Mouse (Mus musculus) heart, embryonic 11.5 days (tissue): ENCODE results near the gene Rdh5. TPM values are rescaled to one million over a fixed set of nuclear protein-coding genes. Genes with fewer than 3 reads are reported as not detected.

Experiments used
- ATAC-seq: fragments of 200-750 bp; cut with Nextera tagmentation; replicated peaks from 2 replicates; pipeline ENCODE4 v1.8.0; 2017; ENCODE audit warnings: moderate library complexity; ENCODE audit not compliant: insufficient number of reproducible peaks, low FRiP score, low TSS enrichment
- H3K27ac ChIP-seq: fragments of 300-500 bp; sonication (generic); 2 replicates; pipeline ENCODE4 v1.5.1; 2014; ENCODE audit warnings: mild to moderate bottlenecking, low read depth, low read length
- H3K27me3 ChIP-seq: fragments of 300-500 bp; sonication (generic); 2 replicates; pipeline ENCODE4 v1.6.1; 2014; ENCODE audit warnings: mild to moderate bottlenecking, low read length, mixed read lengths; ENCODE audit not compliant: control insufficient read depth, insufficient read depth
- H3K36me3 ChIP-seq: fragments of 300-500 bp; sonication (generic); 2 replicates; pipeline ENCODE4 v1.6.1; 2014; ENCODE audit warnings: mild to moderate bottlenecking, low read length, moderate library complexity, mixed read lengths; ENCODE audit not compliant: control insufficient read depth, insufficient read depth
- H3K4me1 ChIP-seq: fragments of 300-500 bp; sonication (generic); 2 replicates; pipeline ENCODE4 v1.6.1; 2014; ENCODE audit warnings: low read length; ENCODE audit not compliant: control insufficient read depth, insufficient read depth
- H3K4me2 ChIP-seq: fragments of 300-500 bp; sonication (generic); 2 replicates; pipeline ENCODE4 v1.6.1; 2014; ENCODE audit warnings: mild to moderate bottlenecking, moderate library complexity
- H3K4me3 ChIP-seq: fragments of 300-500 bp; sonication (generic); 2 replicates; pipeline ENCODE4 v1.5.1; 2014; ENCODE audit warnings: low read depth, low read length
- H3K9ac ChIP-seq: fragments of 300-500 bp; sonication (generic); 2 replicates; pipeline ENCODE4 v1.6.1; 2014; ENCODE audit warnings: mild to moderate bottlenecking, low read depth, low read length, moderate library complexity
- H3K9me3 ChIP-seq: fragments of 300-500 bp; sonication (generic); replicated peaks from 2 replicates; pipeline ENCODE4 v1.6.1; 2016; ENCODE audit warnings: low read length; ENCODE audit not compliant: control insufficient read depth
- WGBS: fragments of 180-500 bp; shearing (Covaris S2); extraction: QIAGEN DNeasy Blood & Tissue Kit; methylation state at CpG from one replicate; pipeline ENCODE4 v1.1.7; 2014; ENCODE audit not compliant: insufficient replicate concordance; 5-methylcytosine and 5-hydroxymethylcytosine counted together
- polyA plus RNA-seq: library from polyadenylated mRNA; unstranded; fragments of >200 nt; fragmentation: Nextera tagmentation; extraction: Ambion mirVana; gene quantifications from 2 replicates; pipeline ENCODE4 v1.2.1, GENCODE M21; 2014

Gene Rdh5
- polyA plus RNA-seq, 1 experiment from 2014 or later, result 8.1 TPM

GRCm38 (mm10) chr10:128915550-128915949 is 7.1 kb downstream of the Rdh5 start:
- WGBS, result 86% methylated on average over 2 of the region's 2 CpGs
- H3K27ac ChIP-seq, result no peak overlapping the region
- H3K9me3 ChIP-seq, result no peaks in the 10 kb centered on the region
- no peaks in the 10 kb centered on the region for H3K27me3 ChIP-seq
- no peak for ATAC-seq
- H3K4me2 ChIP-seq, result no peak overlapping the region
- H3K4me1 ChIP-seq, result peaks cover 3% of the 10 kb centered on the region
- no peak overlapping the region for H3K4me3 ChIP-seq
- peaks cover 12% of the 10 kb centered on the region for H3K36me3 ChIP-seq
- H3K9ac ChIP-seq, result no peak overlapping the region

GRCm38 (mm10) chr10:128913696-128914095 is 9.0 kb downstream of the Rdh5 start:
- no peak overlapping the region for H3K4me3 ChIP-seq
- no peak overlapping the region for H3K4me2 ChIP-seq
- H3K9me3 ChIP-seq, result no peaks in the 10 kb centered on the region
- H3K4me1 ChIP-seq, result peaks cover 9% of the 10 kb centered on the region
- no peak overlapping the region for H3K9ac ChIP-seq
- ATAC-seq, result no peak
- H3K27me3 ChIP-seq, result no peaks in the 10 kb centered on the region
- 88% methylated on average over 12 of the region's 12 CpGs for WGBS
- peaks cover 12% of the 10 kb centered on the region for H3K36me3 ChIP-seq
- H3K27ac ChIP-seq, result no peak overlapping the region

GRCm38 (mm10) chr10:128913219-128913618 is 9.5 kb downstream of the Rdh5 start:
- no peak for ATAC-seq
- H3K9me3 ChIP-seq, result no peaks in the 10 kb centered on the region
- no peak overlapping the region for H3K4me2 ChIP-seq
- peaks cover 12% of the 10 kb centered on the region for H3K36me3 ChIP-seq
- no peaks in the 10 kb centered on the region for H3K27me3 ChIP-seq
- H3K4me3 ChIP-seq, result no peak overlapping the region
- peaks cover 9% of the 10 kb centered on the region for H3K4me1 ChIP-seq
- 5% methylated on average over 5 of the region's 5 CpGs for WGBS
- no peak overlapping the region for H3K27ac ChIP-seq
- H3K9ac ChIP-seq, result no peak overlapping the region

GRCm38 (mm10) chr10:128912791-128913190 is 9.9 kb downstream of the Rdh5 start:
- Histone ChIP-seq H3K27me3 (no peaks in the 10 kb centered on the region), H3K4me1 (peaks cover 9% of the 10 kb centered on the region), H3K9ac (no peak overlapping the region), H3K4me2 (no peak overlapping the region), H3K9me3 (no peaks in the 10 kb centered on the region), H3K36me3 (peaks cover 12% of the 10 kb centered on the region), H3K27ac (no peak overlapping the region), H3K4me3 (no peak overlapping the region)
- WGBS, result 69% methylated on average over 4 of the region's 4 CpGs
- no peak for ATAC-seq

GRCm38 (mm10) chr10:128912268-128912667 is 10.4 kb downstream of the Rdh5 start:
- Histone ChIP-seq H3K4me2 (no peak overlapping the region), H3K27ac (no peak overlapping the region), H3K9me3 (no peaks in the 10 kb centered on the region), H3K36me3 (peaks cover 9% of the 10 kb centered on the region), H3K4me1 (peaks cover 9% of the 10 kb centered on the region), H3K4me3 (no peak overlapping the region), H3K9ac (no peak overlapping the region), H3K27me3 (no peaks in the 10 kb centered on the region)
- no peak for ATAC-seq
- 78% methylated on average over 4 of the region's 4 CpGs for WGBS

- H3K4me3 ChIP-seq, result peak overlapping the region; percentile 90; the same call in 1 of the 2 replicates
- no peak overlapping the region for H3K9ac ChIP-seq
Measured at GRCm38 (mm10) chr10:128911430-128911829, 11.3 kb downstream of the Rdh5 start.

GRCm38 (mm10) chr10:128910066-128910841 is 12.4 kb downstream of the Rdh5 start:
- peak; percentile 43 for ATAC-seq
- no peaks in the 10 kb centered on the region for H3K27me3 ChIP-seq
- H3K4me3 ChIP-seq, result peak overlapping the region; percentile 90
- no peaks in the 10 kb centered on the region for H3K9me3 ChIP-seq
- H3K4me2 ChIP-seq, result peak overlapping the region; percentile 67
- peaks cover 9% of the 10 kb centered on the region for H3K36me3 ChIP-seq
- peaks cover 9% of the 10 kb centered on the region for H3K4me1 ChIP-seq
- H3K27ac ChIP-seq, result peak overlapping the region; percentile 76
- peak overlapping the region; percentile 97 for H3K9ac ChIP-seq
- WGBS, result 2% methylated on average over 53 of the region's 66 CpGs

More at GRCm38 (mm10) chr10:128911430-128911829, 11.3 kb downstream of the Rdh5 start:
- WGBS, result 81% methylated on average over 6 of the region's 6 CpGs
- Histone ChIP-seq H3K9me3 (no peaks in the 10 kb centered on the region), H3K27ac (no peak overlapping the region), H3K4me1 (peaks cover 9% of the 10 kb centered on the region), H3K4me2 (peak overlapping the region; percentile 67; the same call in 1 of the 2 replicates), H3K36me3 (peaks cover 9% of the 10 kb centered on the region), H3K27me3 (no peaks in the 10 kb centered on the region)
- ATAC-seq, result no peak

GRCm38 (mm10) chr10:128909567-128910028 is 13.1 kb downstream of the Rdh5 start:
- ATAC-seq, result peak; percentile 76
- under 1% methylated on average over 35 of the region's 41 CpGs for WGBS

More at GRCm38 (mm10) chr10:128909567-128910028, 13.1 kb downstream of the Rdh5 start:
- Histone ChIP-seq H3K27ac (peak overlapping the region; percentile 76), H3K9ac (peak overlapping the region; percentile 97), H3K4me3 (peak overlapping the region; percentile 90), H3K36me3 (peaks cover 9% of the 10 kb centered on the region), H3K4me2 (peak overlapping the region; percentile 67), H3K4me1 (peaks cover 9% of the 10 kb centered on the region), H3K27me3 (no peaks in the 10 kb centered on the region), H3K9me3 (no peaks in the 10 kb centered on the region)
